Mouse (Mus musculus) frontal cortex, postnatal 36 days (tissue): Measurements from ENCODE around the gene Lamp1.

Experiments used
- DNase-seq, 2 experiments: peaks; one replicate each; pipeline ENCODE4 v3.0.0; 2022; ENCODE audit warnings: low spot score in 2 of 2

Gene Lamp1

DNA sequence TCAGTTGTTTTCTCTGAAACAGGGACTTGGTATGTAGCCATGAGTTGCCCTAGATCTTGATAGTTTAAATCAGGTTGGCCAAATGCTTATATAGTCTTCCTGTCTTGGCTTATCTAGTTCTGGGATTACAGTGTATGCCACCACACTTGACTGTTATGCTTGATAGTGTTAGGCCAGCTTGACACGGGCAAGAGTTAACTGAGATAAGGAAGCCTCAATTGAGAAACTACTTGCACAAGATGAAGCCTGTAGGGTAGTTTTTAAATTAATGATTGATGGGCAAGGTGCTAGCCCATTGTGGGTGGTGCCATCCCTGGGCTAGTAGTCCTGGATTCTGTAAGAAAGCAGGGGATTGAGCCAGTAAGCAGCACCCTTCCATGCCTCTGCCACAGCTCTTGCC lies 4.6 kb downstream of the Lamp1 start:
- DNase-seq: no peak

DNA sequence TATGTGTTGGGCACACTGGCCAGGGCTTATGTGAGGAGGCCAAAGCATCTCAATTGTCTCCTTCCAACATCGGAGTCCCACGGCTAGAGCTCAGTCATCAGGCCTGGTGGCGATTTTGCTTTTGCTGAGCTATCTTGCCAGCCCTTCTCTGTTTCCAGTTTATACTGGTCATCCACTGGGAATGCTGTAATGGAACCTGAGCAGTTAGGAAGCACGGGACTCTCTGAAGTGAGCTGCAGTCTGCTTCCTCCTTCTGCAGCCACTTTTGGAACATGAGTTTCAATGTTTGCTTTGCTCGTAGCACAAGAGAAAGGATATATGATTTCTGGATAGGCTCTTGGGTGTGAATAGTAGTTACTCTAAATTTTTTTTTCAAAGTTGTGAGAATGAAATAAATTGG lies 5.4 kb downstream of the Lamp1 start:
- DNase-seq: no peak

GRCm38 (mm10) chr8:13170510-13170909 lies 11.5 kb downstream of the Lamp1 start:
- DNase-seq: no peak

GRCm38 (mm10) chr8:13174305-13174704 lies 15.3 kb downstream of the Lamp1 start:
- DNase-seq: no peak

GRCm38 (mm10) chr8:13174811-13175210 lies 15.8 kb downstream of the Lamp1 start:
- DNase-seq: no peak

- DNase-seq: no peak
Observed at GRCm38 (mm10) chr8:13175650-13176049, 16.7 kb downstream of the Lamp1 start.

GRCm38 (mm10) chr8:13177173-13177852 lies 18.4 kb downstream of the Lamp1 start:
- no peak for DNase-seq

DNA sequence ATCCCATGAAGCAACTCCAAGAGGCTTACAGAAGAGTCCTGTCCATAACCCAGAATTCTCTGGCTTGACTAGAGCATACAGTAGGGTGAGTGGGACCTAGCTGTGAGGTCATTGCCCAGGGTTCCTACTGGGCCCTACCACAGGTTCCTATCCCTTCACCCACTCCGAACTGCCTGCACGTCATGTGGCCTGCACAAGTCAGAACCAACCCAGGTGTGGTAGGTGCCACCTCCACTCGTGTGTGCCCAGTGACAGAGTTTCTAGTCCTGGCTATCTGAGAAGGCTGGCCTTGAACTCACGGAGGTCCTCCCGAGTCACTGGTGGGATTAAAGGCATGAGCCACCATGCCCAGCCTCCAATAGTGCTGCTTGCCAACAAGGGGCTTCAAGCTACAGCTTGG lies 19.2 kb downstream of the Lamp1 start:
- no peak for DNase-seq

- DNase-seq: no peak
Observed at GRCm38 (mm10) chr8:13179482-13179881, 20.5 kb downstream of the Lamp1 start.

DNA sequence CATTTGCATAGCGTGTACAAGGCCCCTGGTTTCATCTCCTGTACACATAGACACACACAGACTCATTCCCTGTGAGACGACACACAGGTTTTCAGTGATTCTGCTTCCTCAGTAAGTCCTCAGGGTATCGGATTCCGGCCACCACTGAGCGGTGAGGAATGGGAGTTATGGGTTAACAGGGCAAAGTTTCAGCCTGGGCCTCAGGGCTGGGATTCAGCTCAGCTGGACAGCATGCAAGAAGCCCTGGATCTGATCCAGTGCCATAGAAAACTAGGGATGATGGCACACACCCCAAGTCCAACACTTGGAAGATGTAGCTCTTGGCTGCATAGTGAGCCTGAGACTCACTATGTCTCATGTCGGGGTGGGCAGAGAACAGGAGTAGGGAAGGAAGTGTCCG lies 21.0 kb downstream of the Lamp1 start:
- no peak for DNase-seq

GRCm38 (mm10) chr8:13180408-13180807 lies 21.4 kb downstream of the Lamp1 start:
- no peak for DNase-seq

GRCm38 (mm10) chr8:13180911-13181690 lies 22.1 kb downstream of the Lamp1 start:
- DNase-seq: no peak

DNA sequence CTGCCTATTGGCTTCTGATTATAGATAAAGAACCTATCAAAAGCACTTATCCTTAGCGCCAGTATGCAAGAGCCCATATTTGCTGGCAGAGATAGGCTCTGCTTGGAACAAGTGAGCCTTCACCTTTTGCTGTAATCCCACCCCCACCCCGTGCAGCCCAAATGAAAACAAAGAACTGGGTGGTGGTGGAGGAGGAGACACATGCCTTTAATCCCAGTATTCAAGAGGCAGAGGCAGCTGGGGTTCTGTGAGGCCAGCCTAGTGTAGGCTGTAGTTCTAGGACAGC lies 22.7 kb downstream of the Lamp1 start:
- DNase-seq: no peak

DNA sequence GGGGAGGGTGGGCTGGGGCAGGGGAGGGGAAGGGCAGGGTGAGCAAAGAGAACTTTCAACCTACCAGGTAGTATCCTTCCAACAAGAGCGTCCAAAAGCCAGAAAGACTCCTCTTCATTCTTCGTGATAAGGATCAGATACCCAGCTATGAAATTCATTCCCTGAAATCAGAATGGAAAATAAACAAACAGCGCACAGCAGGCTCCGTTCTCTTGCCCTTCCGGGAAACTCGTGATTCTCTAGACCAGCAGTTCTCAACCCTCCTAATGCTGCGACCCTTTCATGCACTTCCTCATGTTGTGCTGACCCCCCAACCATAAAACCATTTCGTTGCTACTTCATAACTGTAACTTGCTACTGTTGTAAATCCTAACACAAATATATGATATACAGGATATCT lies 27.9 kb downstream of the Lamp1 start:
- DNase-seq: no peak

GRCm38 (mm10) chr8:13187229-13187628 lies 28.3 kb downstream of the Lamp1 start:
- DNase-seq: no peak

DNA sequence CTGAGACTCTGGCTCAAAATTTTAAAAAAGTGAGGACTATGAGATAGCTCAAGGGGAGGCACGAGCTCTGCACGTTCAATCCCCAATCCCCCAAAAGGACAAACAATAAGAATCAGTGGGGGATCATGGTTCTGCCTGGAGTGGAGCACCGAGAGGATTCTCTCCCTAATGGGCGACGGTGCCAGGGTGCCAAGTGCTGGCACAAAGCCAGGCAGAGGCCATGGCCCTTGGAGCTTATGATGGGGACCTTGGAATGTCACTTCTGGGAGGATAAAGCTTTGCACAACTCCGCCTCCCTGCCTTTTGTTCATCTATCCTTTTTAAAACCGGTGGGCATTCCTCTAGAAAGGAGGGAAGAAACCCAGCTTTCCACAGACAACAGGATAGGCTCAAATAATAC lies 28.7 kb downstream of the Lamp1 start:
- no peak for DNase-seq

DNA sequence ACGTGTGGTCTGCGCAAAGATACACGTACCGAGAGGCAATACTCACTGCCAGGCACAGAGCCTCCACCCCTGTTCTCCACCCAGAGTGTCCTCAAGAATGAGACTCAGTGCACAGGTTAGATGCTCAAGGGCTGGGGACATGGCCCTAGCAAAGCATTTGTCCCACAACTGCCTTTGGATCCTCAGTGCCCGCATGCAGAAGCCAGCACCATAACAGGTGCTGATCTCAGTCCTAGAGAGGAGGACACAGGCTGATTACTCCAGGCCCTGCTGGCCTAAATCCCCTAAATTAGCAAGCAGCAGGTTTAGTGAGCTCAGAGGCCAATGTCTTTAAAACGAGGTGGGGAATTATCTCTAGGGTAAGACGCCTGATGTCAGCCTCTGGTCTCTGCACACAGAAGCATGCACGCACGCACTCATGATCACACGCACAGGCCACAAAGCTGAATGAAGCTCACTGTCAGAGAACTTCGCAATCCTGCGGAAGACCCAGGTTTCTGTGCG lies 29.1 kb downstream of the Lamp1 start:
- no peak for DNase-seq

DNA sequence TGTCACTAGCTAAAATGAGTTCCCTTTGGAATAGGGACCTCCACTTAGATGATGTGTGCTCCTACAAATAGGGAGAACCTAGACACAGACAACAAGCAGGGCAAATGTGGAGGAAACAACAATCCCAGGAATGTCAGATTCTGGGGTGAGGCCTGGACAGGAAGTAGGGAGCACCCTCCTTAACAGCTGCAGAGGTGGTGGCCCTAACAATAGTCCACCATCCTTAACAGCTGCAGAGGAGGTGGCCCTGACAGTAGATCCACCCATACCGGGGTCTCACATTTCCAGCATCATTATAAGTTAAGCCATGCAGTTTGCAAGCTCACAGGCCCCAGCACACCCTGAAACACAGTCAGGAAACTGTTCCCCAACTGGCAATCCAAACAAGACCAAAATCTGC lies 29.9 kb downstream of the Lamp1 start:
- no peak for DNase-seq

DNA sequence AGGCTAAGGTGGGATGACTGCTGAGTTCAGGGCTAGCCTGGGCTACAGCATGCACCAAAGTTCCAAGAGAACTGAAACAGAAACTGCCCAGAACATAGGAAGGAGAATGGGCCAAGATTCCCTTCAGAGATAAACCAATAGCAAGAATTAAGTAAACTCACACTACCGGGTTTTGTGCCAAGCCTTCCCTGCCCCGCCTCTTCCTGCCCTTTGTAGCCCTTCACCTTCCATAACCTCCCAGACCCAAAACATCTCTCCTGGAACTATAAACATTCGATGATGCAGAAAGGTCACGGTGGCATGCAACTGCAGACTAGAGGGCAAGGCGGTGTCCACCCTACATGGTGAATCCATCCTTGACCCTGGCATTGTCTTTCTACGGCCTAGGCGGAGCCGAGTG lies 31.3 kb downstream of the Lamp1 start:
- DNase-seq: no peak

DNA sequence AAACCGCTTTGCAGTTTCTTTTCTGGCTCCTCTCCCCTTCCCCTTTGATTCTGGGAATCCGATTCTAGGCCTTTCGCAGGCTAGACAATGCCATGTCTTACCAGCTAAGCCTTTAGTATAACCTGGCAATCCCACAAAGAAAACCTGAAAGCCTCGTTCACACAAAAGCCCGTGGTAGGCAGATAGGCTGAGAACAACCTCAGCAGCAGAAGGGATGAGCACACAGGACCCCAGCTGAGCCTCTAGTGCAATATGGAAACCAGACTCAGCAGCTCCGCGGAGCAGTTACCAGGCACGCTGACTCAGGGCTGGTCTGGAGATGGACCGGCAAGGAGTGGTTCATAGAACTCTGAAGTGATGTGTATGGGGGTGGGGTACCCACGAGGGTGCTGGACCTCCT lies 35.9 kb downstream of the Lamp1 start:
- no peak for DNase-seq

DNA sequence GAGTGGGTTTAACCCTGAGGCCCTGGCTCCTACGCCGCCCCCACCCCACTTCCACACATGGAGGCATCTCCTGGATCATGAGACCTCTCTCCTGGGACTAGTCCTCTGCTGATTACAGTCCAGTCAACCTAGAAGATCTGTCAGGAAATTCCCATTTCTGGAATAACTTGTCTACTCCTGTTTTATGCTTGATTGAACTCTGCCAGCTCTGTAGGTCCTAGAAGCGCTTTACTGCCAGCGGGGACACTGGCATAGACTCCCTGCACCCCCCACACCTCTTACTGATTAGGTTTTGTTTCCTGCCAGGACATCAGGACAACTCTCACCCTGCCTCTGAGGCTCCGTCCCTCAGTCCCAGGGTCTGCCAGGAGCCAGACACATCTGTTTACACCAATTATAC lies 38.5 kb downstream of the Lamp1 start:
- no peak for DNase-seq

DNA sequence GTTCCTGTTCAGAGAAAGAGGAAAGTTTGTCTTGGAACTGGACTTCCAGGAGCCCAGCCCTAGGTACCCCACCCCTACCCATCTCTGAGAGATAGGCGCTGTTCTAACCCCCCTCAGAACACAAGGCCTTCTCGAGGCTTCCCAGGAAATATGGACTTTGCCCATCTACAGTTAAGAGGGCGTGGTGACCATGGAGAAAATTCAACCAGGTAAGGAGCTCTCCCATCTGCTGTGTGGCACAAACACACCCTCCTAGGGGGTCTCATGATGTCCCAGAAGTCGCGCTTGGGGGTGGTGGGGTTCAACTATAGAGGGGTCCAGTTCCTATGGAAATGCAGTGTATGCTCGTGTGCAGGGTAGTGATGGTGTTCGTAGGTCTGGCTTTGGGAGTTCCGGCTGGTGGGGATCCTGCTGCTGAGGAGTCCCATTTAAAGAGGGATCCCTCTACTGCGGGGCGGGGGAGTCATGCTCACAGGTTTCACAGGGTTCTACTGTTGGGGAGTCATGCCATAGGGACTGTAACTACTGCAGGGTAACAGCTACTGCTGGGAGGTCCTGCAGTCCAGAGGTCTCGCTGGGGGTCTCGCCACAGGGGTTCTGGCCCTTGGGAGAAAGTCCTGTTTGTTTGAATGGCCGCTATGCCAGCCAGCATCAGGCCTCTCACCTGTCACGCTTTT lies 40.6 kb downstream of the Lamp1 start:
- DNase-seq: no peak
